Mouse (Mus musculus): ENCODE measurements around the gene Lonp1. TPM values are rescaled to one million over a fixed set of nuclear protein-coding genes. Genes with fewer than 3 reads are reported as not detected.
"Not testable (repeated sequence)": the region's sequence is repeated elsewhere in the genome, so short reads cannot be mapped to it uniquely, and the experiment has no call there.

The Lonp1 gene
- polyA plus RNA-seq, 1 experiment from 2014 or later, result 56.0 TPM

GRCm38 (mm10) chr17:56629800-56630781 is 3.4 kb upstream of the Lonp1 start:
- peaks cover 13% of the 10 kb centered on the region for H3K4me1 ChIP-seq (ENCODE audit: control insufficient read depth, insufficient read depth, low read length)
- not testable (repeated sequence) for H3K9ac ChIP-seq (ENCODE audit: low read length); DNase-seq (ENCODE audit: low spot score); H3K36me3 ChIP-seq (ENCODE audit: control insufficient read depth, insufficient read depth, low read length); ATAC-seq (ENCODE audit: insufficient read depth, low FRiP score, low TSS enrichment); H3K27ac ChIP-seq (ENCODE audit: low read depth, low read length); H3K27me3 ChIP-seq (ENCODE audit: control insufficient read depth, insufficient read depth, low read length); H3K4me3 ChIP-seq (ENCODE audit: low read depth, low read length); H3K9me3 ChIP-seq (ENCODE audit: control insufficient read depth, low read length); H3K4me2 ChIP-seq (ENCODE audit: low read depth)
- WGBS, result 91% methylated on average over 27 of the region's 27 CpGs

GRCm38 (mm10) chr17:56627530-56628277 is 1.0 kb upstream of the Lonp1 start, which contains the start of gene Catsperd:
Catsperd (plus strand) TSS chr17:56628143.
- peak within 1 kb of the TSS; percentile 49; the same call in 1 of the 2 replicates for H3K27ac ChIP-seq (ENCODE audit: low read depth, low read length)
- H3K9me3 ChIP-seq (ENCODE audit: control insufficient read depth, low read length), result no peaks in the 10 kb centered on the region
- DNase-seq (ENCODE audit: low spot score) (peak; percentile 44), ATAC-seq (ENCODE audit: insufficient read depth, low FRiP score, low TSS enrichment) (peak; percentile 46)
- WGBS, result 13% methylated on average over 26 of the region's 26 CpGs
- H3K9ac ChIP-seq (ENCODE audit: low read length), result peak within 1 kb of the TSS; percentile 83
- peaks cover 13% of the 10 kb centered on the region for H3K4me1 ChIP-seq (ENCODE audit: control insufficient read depth, insufficient read depth, low read length)
- H3K27me3 ChIP-seq (ENCODE audit: control insufficient read depth, insufficient read depth, low read length), result no peaks in the 10 kb centered on the region
- peak within 1 kb of the TSS; percentile 66 for H3K4me2 ChIP-seq (ENCODE audit: low read depth)
- H3K4me3 ChIP-seq (ENCODE audit: low read depth, low read length), result peak within 1 kb of the TSS; percentile 91
- peaks cover 2% of the 10 kb centered on the region; the same call in 1 of the 2 replicates for H3K36me3 ChIP-seq (ENCODE audit: control insufficient read depth, insufficient read depth, low read length)

- H3K4me3 ChIP-seq (ENCODE audit: low read depth, low read length), result peak overlapping the region; percentile 91
- 0 out of 2 replicates have a peak overlapping the region, but pooled peaks have one; percentile 56 for H3K27ac ChIP-seq (ENCODE audit: low read depth, low read length)
- DNase-seq (ENCODE audit: low spot score), result no peak
- H3K4me2 ChIP-seq (ENCODE audit: low read depth), result peak overlapping the region; percentile 95
- no peaks in the 10 kb centered on the region for H3K27me3 ChIP-seq (ENCODE audit: control insufficient read depth, insufficient read depth, low read length)
- no peak for ATAC-seq (ENCODE audit: insufficient read depth, low FRiP score, low TSS enrichment)
- H3K9ac ChIP-seq (ENCODE audit: low read length), result peak overlapping the region; percentile 83
- peaks cover 7% of the 10 kb centered on the region for H3K36me3 ChIP-seq (ENCODE audit: control insufficient read depth, insufficient read depth, low read length)
- 2% methylated on average over 32 of the region's 32 CpGs for WGBS
- H3K9me3 ChIP-seq (ENCODE audit: control insufficient read depth, low read length), result no peaks in the 10 kb centered on the region
- peaks cover 13% of the 10 kb centered on the region for H3K4me1 ChIP-seq (ENCODE audit: control insufficient read depth, insufficient read depth, low read length)
Observed at GRCm38 (mm10) chr17:56626260-56626659, 427 bp downstream of the Lonp1 start.

GRCm38 (mm10) chr17:56625495-56625894 is 1.2 kb downstream of the Lonp1 start:
- Histone ChIP-seq H3K27me3 (ENCODE audit: control insufficient read depth, insufficient read depth, low read length) (no peaks in the 10 kb centered on the region), H3K27ac (ENCODE audit: low read depth, low read length) (no peak overlapping the region), H3K9ac (ENCODE audit: low read length) (no peak overlapping the region), H3K36me3 (ENCODE audit: control insufficient read depth, insufficient read depth, low read length) (peaks cover 7% of the 10 kb centered on the region), H3K4me2 (ENCODE audit: low read depth) (peak overlapping the region; percentile 95; the same call in 1 of the 2 replicates), H3K9me3 (ENCODE audit: control insufficient read depth, low read length) (no peaks in the 10 kb centered on the region), H3K4me1 (ENCODE audit: control insufficient read depth, insufficient read depth, low read length) (peaks cover 13% of the 10 kb centered on the region), H3K4me3 (ENCODE audit: low read depth, low read length) (no peak overlapping the region)
- DNase-seq (ENCODE audit: low spot score) (no peak), ATAC-seq (ENCODE audit: insufficient read depth, low FRiP score, low TSS enrichment) (no peak)
- WGBS, result 91% methylated on average over 3 of the region's 3 CpGs

GRCm38 (mm10) chr17:56617628-56618027 is 9.1 kb downstream of the Lonp1 start:
- DNase-seq (ENCODE audit: low spot score), result no peak
- Histone ChIP-seq H3K27ac (ENCODE audit: low read depth, low read length) (no peak overlapping the region), H3K9ac (ENCODE audit: low read length) (no peak overlapping the region), H3K27me3 (ENCODE audit: control insufficient read depth, insufficient read depth, low read length) (no peaks in the 10 kb centered on the region), H3K4me3 (ENCODE audit: low read depth, low read length) (no peak overlapping the region), H3K9me3 (ENCODE audit: control insufficient read depth, low read length) (no peaks in the 10 kb centered on the region), H3K4me1 (ENCODE audit: control insufficient read depth, insufficient read depth, low read length) (peaks cover 7% of the 10 kb centered on the region), H3K4me2 (ENCODE audit: low read depth) (no peak overlapping the region), H3K36me3 (ENCODE audit: control insufficient read depth, insufficient read depth, low read length) (peaks cover 26% of the 10 kb centered on the region)
- WGBS, result 92% methylated on average over 8 of the region's 8 CpGs
- ATAC-seq (ENCODE audit: insufficient read depth, low FRiP score, low TSS enrichment), result no peak

- no peaks in the 10 kb centered on the region for H3K9me3 ChIP-seq (ENCODE audit: control insufficient read depth, low read length)
- 92% methylated on average over 3 of the region's 3 CpGs for WGBS
- peaks cover 7% of the 10 kb centered on the region for H3K4me1 ChIP-seq (ENCODE audit: control insufficient read depth, insufficient read depth, low read length)
- H3K27me3 ChIP-seq (ENCODE audit: control insufficient read depth, insufficient read depth, low read length), result no peaks in the 10 kb centered on the region
- H3K4me2 ChIP-seq (ENCODE audit: low read depth), result no peak overlapping the region
- no peak overlapping the region for H3K27ac ChIP-seq (ENCODE audit: low read depth, low read length)
- H3K36me3 ChIP-seq (ENCODE audit: control insufficient read depth, insufficient read depth, low read length), result peaks cover 24% of the 10 kb centered on the region
- DNase-seq (ENCODE audit: low spot score) (no peak), ATAC-seq (ENCODE audit: insufficient read depth, low FRiP score, low TSS enrichment) (no peak)
- no peak overlapping the region for H3K9ac ChIP-seq (ENCODE audit: low read length)
- no peak overlapping the region for H3K4me3 ChIP-seq (ENCODE audit: low read depth, low read length)
Observed at GRCm38 (mm10) chr17:56616725-56617124, 10.0 kb downstream of the Lonp1 start.

- peaks cover 21% of the 10 kb centered on the region for H3K36me3 ChIP-seq (ENCODE audit: control insufficient read depth, insufficient read depth, low read length)
- no peak overlapping the region for H3K4me3 ChIP-seq (ENCODE audit: low read depth, low read length)
- no peak for ATAC-seq (ENCODE audit: insufficient read depth, low FRiP score, low TSS enrichment)
Observed at GRCm38 (mm10) chr17:56615792-56616191, 10.9 kb downstream of the Lonp1 start.

GRCm38 (mm10) chr17:56615136-56615784 is 11.4 kb downstream of the Lonp1 start:
- ATAC-seq (ENCODE audit: insufficient read depth, low FRiP score, low TSS enrichment) (no peak), DNase-seq (ENCODE audit: low spot score) (no peak)
- Histone ChIP-seq H3K36me3 (ENCODE audit: control insufficient read depth, insufficient read depth, low read length) (peaks cover 21% of the 10 kb centered on the region), H3K27me3 (ENCODE audit: control insufficient read depth, insufficient read depth, low read length) (no peaks in the 10 kb centered on the region), H3K4me3 (ENCODE audit: low read depth, low read length) (peak overlapping the region; percentile 80; the same call in 1 of the 2 replicates), H3K4me2 (ENCODE audit: low read depth) (peak overlapping the region; percentile 93), H3K9ac (ENCODE audit: low read length) (no peak overlapping the region), H3K4me1 (ENCODE audit: control insufficient read depth, insufficient read depth, low read length) (peaks cover 7% of the 10 kb centered on the region), H3K27ac (ENCODE audit: low read depth, low read length) (no peak overlapping the region), H3K9me3 (ENCODE audit: control insufficient read depth, low read length) (no peaks in the 10 kb centered on the region)
- 91% methylated on average over 11 of the region's 11 CpGs for WGBS

More at GRCm38 (mm10) chr17:56615792-56616191, 10.9 kb downstream of the Lonp1 start:
- no peaks in the 10 kb centered on the region for H3K27me3 ChIP-seq (ENCODE audit: control insufficient read depth, insufficient read depth, low read length)
- no peak for DNase-seq (ENCODE audit: low spot score)
- no peak overlapping the region for H3K27ac ChIP-seq (ENCODE audit: low read depth, low read length)
- WGBS, result 94% methylated on average over 4 of the region's 4 CpGs
- H3K4me1 ChIP-seq (ENCODE audit: control insufficient read depth, insufficient read depth, low read length), result peaks cover 7% of the 10 kb centered on the region
- no peak overlapping the region for H3K4me2 ChIP-seq (ENCODE audit: low read depth)
- no peak overlapping the region for H3K9ac ChIP-seq (ENCODE audit: low read length)
- no peaks in the 10 kb centered on the region for H3K9me3 ChIP-seq (ENCODE audit: control insufficient read depth, low read length)

All from neural tube, embryonic 11.5 days (tissue).